Mouse (Mus musculus) G1E (cell line): ENCODE measurements around the gene Snrpg.

Source experiments
- CTCF ChIP-seq: IDR thresholded peaks from 2 replicates; pipeline ENCODE4 v1.5.1; 2012; ENCODE audit warnings: low read depth, low read length, inconsistent platforms, mixed read lengths
- GATA1 ChIP-seq: IDR thresholded peaks from 2 replicates; pipeline ENCODE4 v1.6.1; 2012; ENCODE audit warnings: borderline replicate concordance, low read length, inconsistent platforms, mixed read lengths

GRCm38 (mm10) chr6:86395021-86395420 lies 23.9 kb downstream of the Snrpg start:
- no peak for TF ChIP-seq CTCF
- no peak for TF ChIP-seq GATA1
